Mouse (Mus musculus): ENCODE results near the gene Il1r2. TPM values are rescaled to one million over a fixed set of nuclear protein-coding genes. Genes with fewer than 3 reads are reported as not detected.

The Il1r2 gene
- not detected for polyA plus RNA-seq (2014; fragmentation: Illumina TruSeq; extraction: RNeasy Lipid Tissue Mini Kit (QIAGEN cat#74804); ENCODE audit: low read depth, low replicate concordance)

GRCm38 (mm10) chr1:40073779-40074178 lies at the start of gene Il1r2:
Gene Il1r2, plus strand, starts transcription at chr1:40074079.

Other genes with a start within 250 kb of the Il1r2 start
- gene Map4k4, start 173.2 kb upstream of the Il1r2 start, polyA plus RNA-seq (2014; fragmentation: Illumina TruSeq; extraction: RNeasy Lipid Tissue Mini Kit (QIAGEN cat#74804); ENCODE audit: low read depth, low replicate concordance): 87.1 TPM
- 9.9 TPM for gene Il1r1, start 151.0 kb downstream of the Il1r2 start, polyA plus RNA-seq (2014; fragmentation: Illumina TruSeq; extraction: RNeasy Lipid Tissue Mini Kit (QIAGEN cat#74804); ENCODE audit: low read depth, low replicate concordance)

Measured in adrenal gland, adult 10 weeks (tissue).